Mouse (Mus musculus) cerebellum, adult 11-12 months (tissue): ENCODE results near the gene Olfr643.
"Not testable (repeated sequence)": the region's sequence is repeated elsewhere in the genome, so short reads cannot be mapped to it uniquely, and the experiment has no call there.

Source experiments
- DNase-seq: peaks from one replicate; pipeline ENCODE4 v3.0.0; 2022

The Olfr643 gene

GRCm38 (mm10) chr7:104017203-104017602, 120.0 kb downstream of the Olfr643 start, which contains the start of gene Olfr639:
TSS of gene Olfr639 (minus strand) at chr7:104017303.
- DNase-seq: no peak

- DNase-seq: no peak
Measured at GRCm38 (mm10) chr7:103999124-103999523, 138.1 kb downstream of the Olfr643 start.

- DNase-seq: no peak
Measured at GRCm38 (mm10) chr7:103998446-103998845, 138.8 kb downstream of the Olfr643 start, which contains the start of gene Olfr638. TSS of gene Olfr638 (plus strand) at chr7:103998746.

GRCm38 (mm10) chr7:103971782-103972181, 165.4 kb downstream of the Olfr643 start:
- no peak for DNase-seq

GRCm38 (mm10) chr7:103970852-103971251, 166.4 kb downstream of the Olfr643 start, which contains the start of gene Olfr635:
TSS of gene Olfr635 (plus strand) at chr7:103971152.
- DNase-seq: no peak

GRCm38 (mm10) chr7:103966873-103967272, 170.3 kb downstream of the Olfr643 start:
- not testable (repeated sequence) for DNase-seq
